In genomic region chrX:153006387-153006841, GRCm38 (mm10) we compare ENCODE assay signal across 8 mouse cellular contexts. TPM values are rescaled to one million over a fixed set of nuclear protein-coding genes. Genes with fewer than 3 reads are reported as not detected.
DNase-seq lines count a peak whose midpoint lies in the region; ATAC-seq and TF ChIP-seq lines count a peak whose summit lies in the region.

Gene Usp51 (plus strand): TSS chrX:153006469.

- peak within 1 kb of the TSS; percentile 66 for H3K9ac ChIP-seq in limb, embryonic 14.5 days (ENCODE audit: low read depth, low read length, severe bottlenecking)
- peak within 1 kb of the TSS; percentile 67 for H3K9ac ChIP-seq in midbrain, embryonic 15.5 days
- H3K9ac ChIP-seq in stomach, embryonic 15.5 days, result peak within 1 kb of the TSS; percentile 22; the same call in 1 of the 2 replicates

- peak within 1 kb of the TSS; percentile 74 for H3K27ac ChIP-seq in limb, embryonic 14.5 days (replicated peaks; ENCODE audit: low read depth, low read length)
- peak within 1 kb of the TSS; percentile 86 for H3K27ac ChIP-seq in midbrain, embryonic 15.5 days
- peak within 1 kb of the TSS; percentile 48; the same call in 1 of the 2 replicates for H3K27ac ChIP-seq in stomach, embryonic 15.5 days

- 0 out of 2 replicates have a peak, but pooled peaks have one; percentile 51 for ATAC-seq in limb, embryonic 14.5 days (ENCODE audit: low FRiP score, low read depth)
- ATAC-seq in midbrain, embryonic 15.5 days (replicated peaks), result peak; percentile 91
- ATAC-seq in stomach, embryonic 15.5 days (ENCODE audit: insufficient read depth, low FRiP score, low read depth), result no peak; the same call in 1 of the 2 replicates

- 24% methylated on average over 23 of the region's 23 CpGs for WGBS in limb, embryonic 14.5 days
- WGBS in midbrain, embryonic 15.5 days, result 22% methylated on average over 23 of the region's 23 CpGs
- WGBS in stomach, embryonic 15.5 days, result 19% methylated on average over 23 of the region's 23 CpGs

- H3K36me3 ChIP-seq in limb, embryonic 14.5 days (ENCODE audit: control insufficient read depth, insufficient read depth, low read length), result no peaks in the 10 kb centered on the region
- H3K36me3 ChIP-seq in midbrain, embryonic 15.5 days (replicated peaks), result no peaks in the 10 kb centered on the region
- no peaks in the 10 kb centered on the region for H3K36me3 ChIP-seq in stomach, embryonic 15.5 days

- H3K4me3 ChIP-seq in limb, embryonic 14.5 days (replicated peaks; ENCODE audit: low read length), result peak within 1 kb of the TSS; percentile 51
- H3K4me3 ChIP-seq in midbrain, embryonic 15.5 days, result peak within 1 kb of the TSS; percentile 57
- H3K4me3 ChIP-seq in stomach, embryonic 15.5 days (replicated peaks), result peak within 1 kb of the TSS; percentile 56

- DNase-seq in thymus, adult 18-20 months, result peak; percentile 3 to 5
- DNase-seq in thymus, postnatal 10 days (ENCODE audit: low spot score in 2 of 2), result no peak
- DNase-seq in embryo, embryonic 9.5 days (ENCODE audit: extremely low spot score), result peak; percentile 60
- peak; percentile 12 for DNase-seq in heart, adult 8-10 months (ENCODE audit: low spot score)
- peak; percentile 5 to 29 for DNase-seq in kidney, adult 8-10 months
- DNase-seq in limb, embryonic 14.5 days (ENCODE audit: low spot score), result peak; percentile 17

- H3K9me3 ChIP-seq in limb, embryonic 14.5 days (ENCODE audit: control insufficient read depth, low read length), result no peaks in the 10 kb centered on the region
- H3K9me3 ChIP-seq in midbrain, embryonic 15.5 days, result no peaks in the 10 kb centered on the region
- no peaks in the 10 kb centered on the region for H3K9me3 ChIP-seq in stomach, embryonic 15.5 days

- H3K27me3 ChIP-seq in limb, embryonic 14.5 days (ENCODE audit: control insufficient read depth, insufficient read depth, low read length), result no peaks in the 10 kb centered on the region
- H3K27me3 ChIP-seq in midbrain, embryonic 15.5 days (replicated peaks), result no peaks in the 10 kb centered on the region
- no peaks in the 10 kb centered on the region for H3K27me3 ChIP-seq in stomach, embryonic 15.5 days (replicated peaks)

- no peak for TF ChIP-seq POLR2A in limb, embryonic 14.5 days (IDR thresholded peaks at IDR 0.05; ENCODE audit: borderline replicate concordance, extremely low read depth, insufficient read depth, insufficient read length)

- H3K4me2 ChIP-seq in limb, embryonic 14.5 days (replicated peaks; ENCODE audit: low read depth, low read length, severe bottlenecking), result peak within 1 kb of the TSS; percentile 52
- peak within 1 kb of the TSS; percentile 60 for H3K4me2 ChIP-seq in midbrain, embryonic 15.5 days
- H3K4me2 ChIP-seq in stomach, embryonic 15.5 days, result peak within 1 kb of the TSS; percentile 60

- no peaks in the 10 kb centered on the region for H3K4me1 ChIP-seq in limb, embryonic 14.5 days (ENCODE audit: control insufficient read depth, insufficient read depth, low read length)
- H3K4me1 ChIP-seq in midbrain, embryonic 15.5 days, result no peaks in the 10 kb centered on the region
- no peaks in the 10 kb centered on the region for H3K4me1 ChIP-seq in stomach, embryonic 15.5 days

RNA-seq across cellular contexts. Expression of gene Usp51, which starts in this region (rescaled TPM):
- not detected for total RNA-seq in heart, adult 8-10 months (2022)
- polyA plus RNA-seq in limb, embryonic 14.5 days (2012; rRNA removed), result 1.1 TPM in 2 replicates
- 1.5 and 2.1 TPM in 2 replicates for polyA plus RNA-seq in limb, embryonic 14.5 days (2014; fragmentation: Nextera tagmentation; extraction: Ambion mirVana)
- 3.1 and 3.7 TPM in 2 replicates for polyA plus RNA-seq in midbrain, embryonic 15.5 days (2015; fragmentation: Nextera tagmentation; extraction: Ambion mirVana)
- 1.1 and 1.2 TPM in 2 replicates for polyA plus RNA-seq in stomach, embryonic 15.5 days (2015; fragmentation: Nextera tagmentation; extraction: Ambion mirVana)

Comparison
In these comparisons a context has a peak if more than half of its experiments do, and no peak if none do; other contexts are left out.
1. DNase-seq: peak in thymus, adult 18-20 months (2 of 2), embryo, embryonic 9.5 days (single experiment), kidney, adult 8-10 months (2 of 2) and limb, embryonic 14.5 days (single experiment); none in thymus, postnatal 10 days (0 of 2).
2. Peak in DNase-seq in heart, adult 8-10 months; RNA of the gene not detected or under 1 TPM.
3. Peak in every context shown above with its lines, with median percentiles within 50 percentile points of each other: H3K27ac ChIP-seq, H3K4me2 ChIP-seq, H3K4me3 ChIP-seq and H3K9ac ChIP-seq.